ENCODE assay signal across 13 mouse cellular contexts in the genomic region with DNA sequence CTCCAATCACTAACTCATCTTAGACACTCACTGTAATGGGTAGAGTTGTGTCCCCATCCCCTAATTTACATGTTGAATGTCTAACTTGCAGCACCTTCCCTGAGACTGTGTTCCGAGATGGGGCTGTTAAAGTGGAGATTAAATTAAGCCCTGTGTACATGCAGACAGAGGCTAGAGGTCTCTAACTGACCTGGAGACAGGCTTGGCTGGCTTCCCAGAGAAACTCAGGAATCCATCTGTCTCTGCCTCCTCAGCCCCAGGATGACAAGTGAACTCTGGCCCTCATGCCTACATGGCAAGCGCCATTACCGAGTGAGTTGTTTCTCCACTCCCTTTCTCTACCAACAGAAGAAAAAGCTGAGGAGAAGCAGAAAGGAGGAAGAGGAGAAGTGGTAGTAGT. TPM values are rescaled to one million over a fixed set of nuclear protein-coding genes. Genes with fewer than 3 reads are reported as not detected.
DNase-seq lines count a peak whose midpoint lies in the region; ATAC-seq and TF ChIP-seq lines count a peak whose summit lies in the region.
"Had no signal": no experiment of that assay in that cellular context is flagged by ENCODE, and none has a peak within 500 bp of the region (broad histone marks: within the 10 kb centered on the region; RNA-seq: fewer than 3 reads in every experiment).

No protein-coding gene starts in this region.

- no peak for ATAC-seq in heart, embryonic 12.5 days (ENCODE audit: insufficient number of reproducible peaks, low FRiP score)
- no peak for ATAC-seq in liver, embryonic 11.5 days (replicated peaks; ENCODE audit: low FRiP score)
- peak; percentile 58; the same call in 1 of the 2 replicates for ATAC-seq in kidney, embryonic 14.5 days (ENCODE audit: low FRiP score, low TSS enrichment)
- ATAC-seq in liver, embryonic 15.5 days (ENCODE audit: insufficient read depth) = peak; percentile 51
- ATAC-seq: inflammation-experienced regulatory T-cells, adult 6 months had no signal

- H3K79me2 ChIP-seq in liver, adult 2 months (ENCODE audit: control insufficient read depth, insufficient read depth, low read length) = no peaks in the 10 kb centered on the region

- no peak for TF ChIP-seq CTCF in liver, adult 2 months (IDR thresholded peaks at IDR 0.05; ENCODE audit: low read depth, low read length)

- no peaks in the 10 kb centered on the region for H3K36me3 ChIP-seq in heart, embryonic 12.5 days
- no peaks in the 10 kb centered on the region for H3K36me3 ChIP-seq in liver, adult 2 months (ENCODE audit: control insufficient read depth, insufficient read depth, low read length)
- H3K36me3 ChIP-seq in liver, embryonic 11.5 days (ENCODE audit: control insufficient read depth, insufficient read depth, low read length) = no peaks in the 10 kb centered on the region
- H3K36me3 ChIP-seq in kidney, embryonic 14.5 days (ENCODE audit: control insufficient read depth, insufficient read depth, low read length) = no peaks in the 10 kb centered on the region
- H3K36me3 ChIP-seq in liver, embryonic 15.5 days (replicated peaks) = no peaks in the 10 kb centered on the region
- H3K36me3 ChIP-seq: embryonic facial prominence, embryonic 15.5 days; forebrain, embryonic 12.5 days had no signal

- DNase-seq in heart, postnatal 25 days (ENCODE audit: low spot score) = no peak
- DNase-seq in liver, adult 2 months (ENCODE audit: extremely low read depth, low read depth, low spot score) = peak; percentile 72
- DNase-seq in liver, embryonic 11.5 days (ENCODE audit: low spot score) = no peak
- DNase-seq in spleen, adult 18-20 months = no peak
- no peak for DNase-seq in spleen, postnatal 14 days (ENCODE audit: low spot score in 2 of 2)
- DNase-seq: adrenal gland, postnatal 36 days had no signal

- H3K27ac ChIP-seq in heart, embryonic 12.5 days (ENCODE audit: poor library complexity, severe bottlenecking) = peak overlapping the region; percentile 62
- H3K27ac ChIP-seq in liver, adult 2 months (replicated peaks; ENCODE audit: insufficient read depth, low read depth, low read length) = no peak overlapping the region
- H3K27ac ChIP-seq in liver, embryonic 11.5 days (ENCODE audit: low read depth, low read length) = no peak overlapping the region
- no peak overlapping the region for H3K27ac ChIP-seq in kidney, embryonic 14.5 days (ENCODE audit: low read depth, low read length)
- H3K27ac ChIP-seq in liver, embryonic 15.5 days (replicated peaks) = no peak overlapping the region
- H3K27ac ChIP-seq: embryonic facial prominence, embryonic 15.5 days; forebrain, embryonic 12.5 days had no signal

- H3K4me2 ChIP-seq in heart, embryonic 12.5 days = no peak overlapping the region
- H3K4me2 ChIP-seq in liver, embryonic 11.5 days = no peak overlapping the region
- H3K4me2 ChIP-seq in kidney, embryonic 14.5 days (replicated peaks; ENCODE audit: low read depth, low read length) = no peak overlapping the region
- H3K4me2 ChIP-seq in liver, embryonic 15.5 days = no peak overlapping the region
- H3K4me2 ChIP-seq: embryonic facial prominence, embryonic 15.5 days; forebrain, embryonic 12.5 days had no signal

- no peaks in the 10 kb centered on the region for H3K27me3 ChIP-seq in heart, embryonic 12.5 days (replicated peaks)
- no peaks in the 10 kb centered on the region for H3K27me3 ChIP-seq in liver, adult 2 months (ENCODE audit: control insufficient read depth, insufficient read depth, low read length)
- no peaks in the 10 kb centered on the region for H3K27me3 ChIP-seq in liver, embryonic 11.5 days (replicated peaks; ENCODE audit: control insufficient read depth, insufficient read depth, low read length)
- H3K27me3 ChIP-seq in kidney, embryonic 14.5 days (ENCODE audit: control insufficient read depth, insufficient read depth, low read length) = no peaks in the 10 kb centered on the region
- no peaks in the 10 kb centered on the region for H3K27me3 ChIP-seq in liver, embryonic 15.5 days
- H3K27me3 ChIP-seq: embryonic facial prominence, embryonic 15.5 days; forebrain, embryonic 12.5 days had no signal

- intact Hi-C loops in heart, postnatal 25 days (cut with DNase I) = no loop called here

- TF ChIP-seq POLR2A in liver, adult 2 months (IDR thresholded peaks at IDR 0.05; ENCODE audit: extremely low read depth, insufficient read depth, low read length) = no peak

- no peaks in the 10 kb centered on the region for H3K9me3 ChIP-seq in heart, embryonic 12.5 days (replicated peaks)
- no peaks in the 10 kb centered on the region for H3K9me3 ChIP-seq in liver, embryonic 11.5 days (ENCODE audit: control insufficient read depth, low read length)
- H3K9me3 ChIP-seq in kidney, embryonic 14.5 days (ENCODE audit: control insufficient read depth, low read length) = no peaks in the 10 kb centered on the region
- H3K9me3 ChIP-seq in liver, embryonic 15.5 days (replicated peaks) = no peaks in the 10 kb centered on the region
- H3K9me3 ChIP-seq: embryonic facial prominence, embryonic 15.5 days; forebrain, embryonic 12.5 days had no signal

- no peak overlapping the region for H3K9ac ChIP-seq in heart, embryonic 12.5 days
- H3K9ac ChIP-seq in liver, adult 2 months (ENCODE audit: low read depth, low read length) = no peak overlapping the region
- no peak overlapping the region for H3K9ac ChIP-seq in liver, embryonic 11.5 days (ENCODE audit: low read depth, low read length)
- H3K9ac ChIP-seq in kidney, embryonic 14.5 days (ENCODE audit: low read depth, low read length) = no peak overlapping the region
- no peak overlapping the region for H3K9ac ChIP-seq in liver, embryonic 15.5 days
- H3K9ac ChIP-seq: embryonic facial prominence, embryonic 15.5 days; forebrain, embryonic 12.5 days had no signal

- no peak overlapping the region for H3K4me3 ChIP-seq in heart, embryonic 12.5 days
- H3K4me3 ChIP-seq in liver, adult 2 months (ENCODE audit: insufficient read depth, low read depth, low read length) = no peak overlapping the region
- no peak overlapping the region for H3K4me3 ChIP-seq in liver, embryonic 11.5 days (ENCODE audit: low read depth, low read length)
- no peak overlapping the region for H3K4me3 ChIP-seq in kidney, embryonic 14.5 days (ENCODE audit: low read length)
- H3K4me3 ChIP-seq in liver, embryonic 15.5 days (replicated peaks) = no peak overlapping the region
- H3K4me3 ChIP-seq: embryonic facial prominence, embryonic 15.5 days; forebrain, embryonic 12.5 days had no signal

- 29% methylated on average over 3 of the region's 3 CpGs for whole genome bisulfite sequencing in heart, embryonic 12.5 days
- WGBS in liver, adult 2 months = 24% methylated on average over 3 of the region's 3 CpGs
- WGBS in liver, embryonic 11.5 days = 65% methylated on average over 3 of the region's 3 CpGs
- 37% methylated on average over 3 of the region's 3 CpGs for WGBS in kidney, embryonic 14.5 days
- WGBS in liver, embryonic 15.5 days (ENCODE audit: insufficient replicate concordance) = 66% methylated on average over 3 of the region's 3 CpGs

- peaks cover 30% of the 10 kb centered on the region for H3K4me1 ChIP-seq in heart, embryonic 12.5 days (replicated peaks)
- peaks cover 5% of the 10 kb centered on the region for H3K4me1 ChIP-seq in liver, adult 2 months (ENCODE audit: control insufficient read depth, insufficient read depth, low read length)
- no peaks in the 10 kb centered on the region; the same call in 1 of the 2 replicates for H3K4me1 ChIP-seq in liver, embryonic 11.5 days (replicated peaks; ENCODE audit: control insufficient read depth, insufficient read depth, low read length)
- peaks cover 2% of the 10 kb centered on the region; the same call in 1 of the 2 replicates for H3K4me1 ChIP-seq in kidney, embryonic 14.5 days (ENCODE audit: control insufficient read depth, insufficient read depth, low read length)
- no peaks in the 10 kb centered on the region for H3K4me1 ChIP-seq in liver, embryonic 15.5 days (replicated peaks)
- H3K4me1 ChIP-seq: embryonic facial prominence, embryonic 15.5 days had no signal

RNA-seq across cellular contexts. Expression of a gene that starts 7.2 kb away (rescaled TPM):
- 19.0 and 22.3 TPM in 2 replicates for polyA plus RNA-seq in heart, embryonic 12.5 days (2016; fragmentation: Nextera tagmentation; extraction: Ambion mirVana)
- 1 to 10 TPM; 3.9 to 4.8 TPM for total RNA-seq in heart, postnatal 25 days (2021)
- 22.7 and 25.0 TPM in 2 replicates for total RNA-seq in liver, adult 2 months (2014; rRNA removed)
- 8.4 and 9.6 TPM in 2 replicates for polyA plus RNA-seq in liver, adult 2 months (2012; rRNA removed)
- polyA plus RNA-seq in liver, embryonic 11.5 days (2014; fragmentation: Nextera tagmentation; extraction: Ambion mirVana) = 17.2 and 19.7 TPM in 2 replicates
- 14.9 and 22.7 TPM in 2 replicates for polyA plus RNA-seq in kidney, embryonic 14.5 days (2014; fragmentation: Nextera tagmentation; extraction: Ambion mirVana)
- 12.0 and 12.1 TPM in 2 replicates for polyA plus RNA-seq in liver, embryonic 15.5 days (2015; fragmentation: Nextera tagmentation; extraction: Ambion mirVana)
- total RNA-seq: MEL had no signal

Comparison
In these comparisons a context has a peak if more than half of its experiments do, and no peak if none do; other contexts are left out.
1. ATAC-seq: peak in kidney, embryonic 14.5 days (single experiment) and liver, embryonic 15.5 days (single experiment); none in heart, embryonic 12.5 days (single experiment) and liver, embryonic 11.5 days (single experiment).